Mouse (Mus musculus) urinary bladder, postnatal 10 days (tissue): ENCODE data around the gene Calhm6.

ENCODE experiments used
- DNase-seq: peaks from one replicate; pipeline ENCODE4 v3.0.0; 2022; ENCODE audit warnings: low spot score

Gene Calhm6

DNA sequence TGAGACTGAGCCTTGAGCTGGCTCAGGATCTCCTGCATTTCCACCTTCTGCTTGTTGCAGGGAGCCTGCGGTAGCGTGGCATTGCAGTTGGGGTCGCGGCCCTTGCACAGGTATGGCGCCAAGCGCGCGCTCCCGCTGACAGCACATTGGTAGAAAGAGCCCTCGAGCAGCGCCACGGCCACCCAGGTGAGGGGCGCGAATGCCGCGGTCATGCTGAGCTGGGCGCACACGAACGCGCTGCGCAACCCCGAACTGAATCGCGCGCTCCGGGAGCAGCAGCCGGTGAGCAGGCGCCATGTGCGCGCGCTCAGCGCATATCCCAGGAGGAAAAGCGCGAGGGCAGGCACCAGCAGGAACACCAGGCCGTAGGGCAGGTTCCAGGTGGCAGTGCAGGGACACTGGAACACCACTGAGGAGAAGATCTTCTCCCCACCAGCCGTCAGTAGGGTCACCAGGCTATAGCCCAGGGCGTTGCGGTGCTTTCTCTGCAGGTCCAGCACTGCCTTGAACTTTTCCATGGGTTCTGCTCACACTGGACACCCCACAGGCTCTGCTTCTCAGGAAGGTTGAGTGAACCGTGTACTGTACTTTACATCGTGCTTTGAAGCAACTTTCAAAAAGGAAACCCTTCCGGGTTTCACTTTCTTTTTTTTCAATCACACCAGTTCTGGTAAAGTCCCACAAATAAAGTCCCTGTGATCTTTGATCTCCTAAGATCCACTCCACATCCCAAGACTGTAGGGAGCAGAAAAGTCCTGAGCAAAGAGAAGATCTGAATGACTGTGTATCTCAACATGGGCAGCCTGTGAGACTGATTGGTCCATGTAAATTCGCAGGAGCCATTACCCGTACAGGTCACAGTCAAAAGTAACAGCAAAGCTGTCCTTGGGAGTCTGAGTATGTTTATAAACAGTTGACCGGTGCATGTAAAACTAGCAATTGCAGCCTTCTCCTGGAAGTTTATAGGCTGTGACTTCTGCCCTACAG, at the start of gene Calhm6:
Gene Calhm6, minus strand, starts transcription at position 593 of the 987 bp plus-strand sequence.
- no peak for DNase-seq

DNA sequence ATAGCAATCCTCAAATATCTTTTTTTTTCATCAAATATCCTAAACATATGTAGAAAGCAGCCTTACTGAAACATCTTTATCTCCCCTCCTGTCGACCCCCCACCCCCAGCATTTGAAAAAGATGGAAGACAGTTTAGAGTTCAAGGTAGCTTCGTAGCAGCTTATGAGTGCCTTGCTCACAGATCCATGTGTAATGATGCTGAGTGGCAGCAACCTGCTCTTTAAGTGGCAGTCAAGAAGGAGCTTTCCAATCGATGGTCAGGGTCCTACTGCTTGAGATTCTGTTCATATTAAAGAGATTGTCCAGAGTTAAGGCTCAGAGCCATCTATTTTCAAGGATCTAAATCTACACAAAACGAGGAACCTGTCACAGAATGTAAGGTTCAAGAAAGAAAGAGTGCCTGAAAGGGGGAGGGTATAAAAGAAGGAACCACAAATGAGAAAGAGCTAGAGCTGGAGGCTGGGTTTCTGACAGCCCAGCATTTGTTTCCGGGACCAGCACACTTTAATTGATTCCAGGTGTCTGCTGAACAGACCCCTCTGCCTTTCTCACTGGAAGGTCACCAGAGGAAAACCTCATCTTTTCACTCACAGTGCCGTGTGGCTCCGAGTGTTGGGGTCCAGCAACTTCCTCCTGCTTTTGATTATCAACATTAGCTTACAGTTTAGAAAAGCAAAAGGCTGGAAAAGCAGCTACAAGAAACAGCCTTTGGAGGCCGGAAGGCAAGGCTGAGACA, 48.3 kb upstream of the Calhm6 start:
- no peak for DNase-seq

DNA sequence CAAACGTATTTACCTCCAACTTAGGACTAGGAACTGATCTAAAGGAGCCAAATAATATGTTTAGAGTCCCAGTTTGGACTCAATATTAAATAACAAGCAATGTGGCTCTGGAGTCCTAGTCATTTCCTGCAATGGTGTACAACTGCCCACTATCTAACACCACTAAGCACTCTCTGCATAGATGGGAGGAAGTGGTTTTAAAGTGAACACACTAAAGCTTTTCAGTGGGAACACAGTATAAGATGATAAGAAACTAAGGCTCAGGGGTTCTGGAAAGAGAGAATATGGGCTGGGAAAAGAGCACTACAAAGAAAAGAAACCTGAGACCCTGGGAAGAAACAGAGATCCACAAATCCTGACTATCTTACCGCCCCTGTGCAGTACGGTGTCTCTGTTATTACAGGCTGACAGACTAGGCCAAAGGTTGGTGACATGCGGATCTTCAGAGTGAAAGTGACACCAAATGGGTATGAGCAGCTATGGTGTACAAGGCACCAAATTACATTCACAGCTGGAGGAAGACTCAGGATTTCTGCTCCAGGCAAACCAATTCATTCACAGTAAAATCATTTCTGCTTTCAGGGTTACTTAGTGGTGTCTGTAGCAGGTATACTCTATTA, 45.0 kb upstream of the Calhm6 start:
- DNase-seq: no peak

DNA sequence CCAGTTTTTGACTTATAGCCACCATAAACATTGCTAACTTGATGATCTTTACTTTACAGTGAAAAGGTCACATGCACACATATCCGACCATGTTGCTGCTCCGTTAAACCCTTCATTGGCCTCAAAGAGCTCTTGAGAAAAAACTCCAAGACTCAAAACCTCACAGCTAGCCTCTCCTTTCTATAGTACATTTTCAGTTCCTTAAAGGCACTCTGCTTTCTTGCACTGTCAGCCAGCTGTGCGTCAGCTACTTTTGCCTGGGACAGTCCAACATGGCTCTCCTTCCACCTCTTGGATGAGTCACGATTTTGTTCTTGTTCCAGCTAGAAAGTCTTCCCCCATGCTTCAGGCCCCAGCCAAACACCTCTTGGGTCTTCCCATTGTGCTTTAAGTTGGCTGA, 43.9 kb upstream of the Calhm6 start:
- DNase-seq: no peak

DNA sequence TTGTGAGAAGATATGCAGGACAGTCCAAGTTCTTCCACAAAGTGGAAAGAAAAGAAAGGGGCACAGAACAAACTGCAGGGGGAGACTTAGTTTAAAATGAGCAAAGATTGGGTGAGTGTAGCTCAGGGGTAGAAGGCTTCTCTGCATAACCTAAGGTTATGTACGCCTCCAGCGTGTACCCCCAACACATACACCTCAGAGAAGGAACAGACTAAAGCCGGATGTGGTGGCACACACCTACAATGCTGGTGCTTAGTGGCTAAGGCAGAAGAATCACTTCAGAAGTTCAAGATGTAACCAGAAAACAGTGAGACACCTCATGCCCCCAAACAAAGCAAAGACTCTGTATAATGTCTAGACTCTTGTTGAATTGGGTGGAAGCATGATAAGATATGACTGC, 43.4 kb upstream of the Calhm6 start:
- no peak for DNase-seq

DNA sequence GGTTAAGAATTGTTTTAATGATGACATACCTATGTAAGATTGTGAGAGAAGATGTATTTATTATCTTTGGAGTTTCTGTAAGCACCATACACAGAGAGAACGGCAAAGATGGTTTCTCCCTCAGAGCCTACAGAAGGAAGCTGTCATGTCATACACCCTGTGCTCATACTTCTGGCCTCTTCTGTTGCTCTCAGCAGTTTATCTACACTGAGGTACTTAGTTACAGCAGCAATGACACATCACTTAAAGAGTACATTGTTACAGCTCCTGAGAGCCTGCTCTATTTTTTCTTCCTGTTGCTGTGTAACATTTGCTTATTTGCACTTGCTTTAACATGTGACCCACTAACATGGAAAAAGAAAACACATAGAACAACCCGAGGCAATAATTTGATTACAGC, 39.2 kb upstream of the Calhm6 start:
- no peak for DNase-seq

DNA sequence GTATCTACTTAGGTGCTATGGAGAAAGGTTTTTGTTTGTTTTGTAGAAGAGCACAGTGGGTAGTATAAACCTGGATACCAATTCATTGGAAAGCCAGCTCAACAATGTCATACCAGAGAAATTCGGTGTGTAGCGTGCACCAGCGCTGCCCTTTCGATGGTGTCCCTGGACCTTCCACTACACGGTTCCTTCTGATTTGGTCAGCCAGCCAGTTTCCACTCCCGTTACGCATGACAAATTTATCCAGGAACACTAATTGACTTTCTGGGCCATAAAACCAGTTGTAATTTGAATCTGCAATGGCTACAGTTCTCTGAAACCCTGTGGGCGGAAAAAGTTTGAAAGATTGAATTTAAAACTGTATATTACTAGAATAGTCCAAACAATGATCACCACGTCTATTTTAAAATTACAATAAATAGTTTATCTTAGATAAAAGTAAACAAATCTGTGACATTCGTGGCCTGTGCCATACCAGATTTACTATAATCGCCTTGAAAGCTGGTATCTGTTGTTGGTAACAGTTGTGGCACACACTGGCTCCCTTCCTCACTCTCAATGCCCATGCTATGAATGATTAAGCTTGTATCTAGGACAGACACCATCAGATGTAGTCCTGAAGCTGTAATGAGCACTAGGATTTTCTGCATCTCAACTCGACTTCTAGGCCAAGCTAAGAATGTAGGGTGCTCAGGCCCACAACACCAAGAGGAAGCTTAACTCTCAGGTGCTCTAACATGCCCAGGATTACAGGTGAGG, 28.2 kb upstream of the Calhm6 start:
- DNase-seq: no peak

DNA sequence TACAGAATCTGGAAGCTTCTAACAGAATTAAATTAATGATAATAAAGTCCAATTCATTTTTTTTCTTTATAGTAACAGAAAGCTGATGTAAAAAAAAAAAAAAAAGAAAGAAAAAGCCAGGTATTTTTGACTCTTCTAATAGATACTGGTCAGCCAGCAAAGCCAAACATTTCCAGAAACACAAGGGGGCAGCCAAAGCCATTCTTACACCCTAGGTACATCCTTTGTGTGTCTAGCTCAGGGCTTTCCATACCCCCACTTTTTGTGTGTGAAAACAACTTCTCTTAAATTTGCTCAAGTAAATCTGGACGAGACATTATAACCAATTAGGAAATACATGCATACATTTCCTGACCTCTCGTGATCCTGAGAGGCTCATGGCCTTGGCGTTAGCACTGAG, 24.0 kb upstream of the Calhm6 start:
- DNase-seq: no peak

DNA sequence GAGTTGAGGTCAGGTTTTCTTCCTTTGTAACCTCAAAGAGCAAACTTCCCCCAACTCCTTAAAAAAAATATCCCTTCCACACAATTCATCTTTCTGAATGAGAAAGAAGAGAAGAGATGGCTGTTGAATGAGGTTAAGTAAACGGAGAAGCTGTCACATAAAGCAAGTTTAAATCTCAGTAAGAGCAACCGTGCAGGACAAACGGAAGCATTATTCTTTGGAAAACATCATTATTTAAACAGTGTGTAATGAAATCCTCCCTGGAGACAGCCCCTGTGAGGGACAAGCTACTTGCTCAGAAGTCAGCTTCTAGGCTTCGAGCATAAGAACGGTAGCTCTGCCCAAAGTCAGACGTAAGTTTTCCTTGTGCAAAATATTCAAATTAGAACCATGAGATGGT, 22.7 kb upstream of the Calhm6 start:
- no peak for DNase-seq

DNA sequence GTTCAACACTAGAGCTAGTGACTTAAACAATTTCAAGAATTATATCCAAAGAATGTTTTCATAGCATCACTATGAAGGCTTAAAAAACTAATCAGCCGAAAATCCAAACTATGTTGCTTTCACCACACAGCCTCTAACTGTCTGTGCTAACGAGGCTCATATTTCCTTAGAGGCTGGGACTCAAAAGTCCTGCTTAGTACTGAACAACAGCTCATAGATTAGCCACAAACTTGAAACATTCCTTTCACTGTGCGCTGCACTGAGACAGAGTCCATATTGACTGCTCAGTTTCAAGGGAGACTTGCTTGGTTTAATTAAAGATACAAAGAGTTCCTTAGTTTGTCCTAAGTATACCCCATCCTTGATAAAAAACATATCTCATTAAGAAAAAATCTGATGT, 22.0 kb upstream of the Calhm6 start:
- DNase-seq: no peak

DNA sequence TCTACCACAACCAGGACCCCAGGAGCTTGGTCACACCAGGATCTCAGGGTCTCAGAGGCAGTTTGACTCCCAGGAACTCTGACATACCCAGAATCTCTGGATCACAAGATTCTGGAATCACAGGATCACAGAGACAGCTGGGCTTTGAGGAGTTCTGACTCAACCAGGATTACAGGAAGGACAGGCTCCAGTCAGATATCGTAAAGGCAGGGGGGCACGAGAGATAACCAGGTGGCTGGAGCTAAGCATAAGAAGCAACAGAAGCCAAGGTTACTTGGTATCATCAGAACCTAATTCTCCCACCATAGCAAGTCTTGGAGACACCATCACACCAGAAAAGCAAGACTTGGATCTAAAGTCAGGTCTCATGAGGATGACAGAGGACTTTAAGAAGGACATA, 13.9 kb upstream of the Calhm6 start:
- no peak for DNase-seq

DNA sequence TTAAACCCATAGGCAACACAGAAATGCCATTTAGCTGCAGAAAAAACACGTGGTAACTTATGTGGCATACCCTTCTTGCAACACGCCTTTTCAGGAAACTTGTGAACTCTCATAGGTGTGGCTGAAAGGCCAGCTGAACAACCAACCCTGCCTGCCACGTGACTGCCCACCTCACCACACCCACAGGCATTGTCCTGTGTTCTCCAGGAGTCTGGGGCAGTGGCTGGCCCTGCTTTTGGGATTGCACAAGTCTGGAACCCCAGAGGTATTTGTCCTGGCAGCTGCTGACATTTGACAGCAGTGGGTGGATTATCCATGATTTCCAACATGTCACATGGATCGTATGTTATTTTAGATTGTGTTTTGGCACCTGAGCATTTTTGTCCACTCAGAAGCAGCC, 12.0 kb upstream of the Calhm6 start:
- DNase-seq: no peak

DNA sequence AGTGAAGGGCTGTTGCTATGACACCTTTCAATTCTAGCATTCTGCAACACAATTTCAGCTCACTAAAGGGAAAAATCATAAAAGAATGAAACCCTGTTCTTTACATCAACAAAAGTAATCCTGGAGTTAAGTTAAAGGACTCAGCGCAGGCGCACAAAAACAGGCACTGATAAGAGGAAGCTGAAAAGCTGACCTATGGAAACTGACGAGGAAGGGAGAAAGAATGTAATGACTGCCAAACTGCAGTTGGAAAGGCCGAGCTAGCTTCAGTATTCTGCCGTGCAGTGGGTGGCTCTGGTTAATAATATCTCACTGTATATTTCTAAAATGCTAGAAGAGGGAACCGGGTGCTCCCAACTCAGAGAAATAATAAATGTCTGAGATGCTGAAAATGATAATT, 10.2 kb upstream of the Calhm6 start:
- DNase-seq: no peak

DNA sequence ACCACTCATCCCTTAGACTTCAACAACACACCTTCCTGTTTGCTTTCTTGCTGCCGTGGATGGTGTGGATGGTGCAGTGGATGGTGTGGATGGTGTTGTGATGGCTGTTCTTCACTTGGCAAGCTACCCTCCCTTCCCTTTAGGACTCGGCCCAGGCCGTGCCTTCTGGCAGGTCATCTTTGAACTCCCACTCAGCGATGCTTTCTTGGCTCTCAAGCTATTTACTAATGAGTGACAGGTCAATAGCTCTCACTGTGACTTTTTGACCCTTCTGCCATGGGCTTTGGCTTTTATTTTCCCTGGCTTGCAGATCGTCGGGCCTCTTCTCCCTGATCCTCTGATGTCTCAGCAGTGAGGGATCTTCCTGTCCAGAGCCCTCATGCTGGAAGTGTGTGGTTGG, 8.6 kb upstream of the Calhm6 start:
- no peak for DNase-seq

DNA sequence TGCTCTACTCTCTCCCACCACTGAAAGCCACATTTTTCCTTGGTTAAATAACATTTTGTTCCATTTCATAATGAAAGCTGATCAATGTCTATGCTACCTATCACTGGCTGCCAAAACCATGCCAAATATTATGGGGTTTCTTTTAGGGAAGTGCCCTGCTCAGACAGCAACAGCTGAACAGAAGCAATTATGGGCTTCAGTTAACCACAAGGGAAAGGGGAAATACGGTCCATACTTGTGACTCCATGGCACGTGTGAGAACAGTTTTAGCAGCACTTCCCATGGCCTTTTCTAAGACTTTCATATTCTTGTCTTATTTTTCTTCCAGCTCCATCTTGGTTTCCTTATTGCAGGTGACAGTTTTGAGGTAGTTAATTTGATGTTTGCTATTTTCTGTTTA, 3.6 kb upstream of the Calhm6 start:
- no peak for DNase-seq

DNA sequence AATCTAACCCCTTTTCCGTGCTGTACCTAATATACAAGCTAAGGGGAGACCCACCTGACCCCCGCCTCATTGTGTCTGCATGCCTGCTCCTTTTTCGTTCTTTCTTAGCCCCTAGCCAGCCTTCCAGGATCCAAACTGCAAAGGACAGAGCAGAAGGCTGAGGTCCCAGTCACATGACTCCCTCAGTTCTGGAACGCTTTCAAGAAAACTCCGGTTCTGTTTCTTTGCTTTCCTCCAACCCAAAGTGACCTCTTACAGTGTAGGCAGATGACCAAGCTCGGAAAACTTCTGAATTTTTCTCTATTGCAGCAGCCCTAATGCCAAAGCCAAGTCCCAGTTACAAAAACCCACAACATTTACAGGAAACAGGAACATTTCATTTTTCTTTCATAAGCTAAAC, 607 bp upstream of the Calhm6 start:
- DNase-seq: no peak

DNA sequence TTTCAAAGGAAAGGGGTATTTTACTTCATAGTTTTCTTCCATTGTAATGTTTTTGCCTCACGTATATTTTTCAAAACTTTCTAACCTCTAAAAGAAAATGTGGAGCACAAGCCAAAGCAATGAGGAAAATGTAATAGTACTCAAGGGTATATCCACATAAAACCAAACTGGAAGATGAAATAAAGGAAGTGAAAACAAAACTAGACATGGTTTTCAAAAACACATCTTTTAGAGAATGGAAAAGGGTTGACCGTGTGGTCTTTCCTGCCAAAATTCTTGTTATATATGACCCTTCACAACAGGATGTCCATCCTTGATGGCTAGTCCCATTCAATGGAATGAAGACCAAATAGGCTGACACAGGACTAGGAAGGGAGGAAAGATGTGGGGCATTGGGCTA, 9.4 kb downstream of the Calhm6 start:
- DNase-seq: no peak

DNA sequence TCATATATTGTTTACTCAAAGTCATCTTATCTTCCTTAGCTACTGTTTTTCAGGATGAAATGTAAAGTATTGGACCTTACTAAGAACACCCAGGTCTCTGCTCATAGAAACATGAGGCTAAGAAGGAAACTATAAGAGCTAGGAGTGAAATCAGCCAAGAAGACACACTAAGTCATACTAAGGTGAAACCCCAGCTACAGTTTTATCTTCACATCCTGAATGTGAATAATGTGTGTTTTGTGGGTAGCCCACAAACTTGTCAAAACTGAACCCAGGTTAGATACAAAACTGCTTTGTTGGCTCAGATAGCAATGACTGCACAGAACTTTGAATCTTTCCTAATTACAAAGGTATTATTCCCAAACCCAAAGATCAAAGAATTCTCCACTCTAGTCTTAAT, 10.0 kb downstream of the Calhm6 start:
- no peak for DNase-seq

DNA sequence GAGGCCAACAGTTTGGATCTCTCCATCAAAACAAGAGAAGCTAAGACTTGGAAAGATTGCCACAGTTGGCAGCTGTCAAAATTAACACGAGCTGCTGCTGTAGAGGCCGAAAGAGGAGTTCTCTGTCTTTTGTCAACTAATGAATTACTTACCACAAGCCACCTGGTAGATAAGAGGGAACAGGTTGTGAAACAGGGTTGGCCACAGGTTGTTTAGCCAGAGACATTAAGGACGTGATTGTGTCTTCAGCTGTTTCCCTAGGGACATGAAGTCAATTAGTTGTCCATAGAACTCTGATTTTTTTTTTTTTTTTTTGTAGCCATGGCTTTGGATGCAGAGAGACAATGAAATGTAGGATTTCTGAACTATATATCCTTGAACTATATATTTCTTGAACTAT, 10.7 kb downstream of the Calhm6 start:
- DNase-seq: no peak

DNA sequence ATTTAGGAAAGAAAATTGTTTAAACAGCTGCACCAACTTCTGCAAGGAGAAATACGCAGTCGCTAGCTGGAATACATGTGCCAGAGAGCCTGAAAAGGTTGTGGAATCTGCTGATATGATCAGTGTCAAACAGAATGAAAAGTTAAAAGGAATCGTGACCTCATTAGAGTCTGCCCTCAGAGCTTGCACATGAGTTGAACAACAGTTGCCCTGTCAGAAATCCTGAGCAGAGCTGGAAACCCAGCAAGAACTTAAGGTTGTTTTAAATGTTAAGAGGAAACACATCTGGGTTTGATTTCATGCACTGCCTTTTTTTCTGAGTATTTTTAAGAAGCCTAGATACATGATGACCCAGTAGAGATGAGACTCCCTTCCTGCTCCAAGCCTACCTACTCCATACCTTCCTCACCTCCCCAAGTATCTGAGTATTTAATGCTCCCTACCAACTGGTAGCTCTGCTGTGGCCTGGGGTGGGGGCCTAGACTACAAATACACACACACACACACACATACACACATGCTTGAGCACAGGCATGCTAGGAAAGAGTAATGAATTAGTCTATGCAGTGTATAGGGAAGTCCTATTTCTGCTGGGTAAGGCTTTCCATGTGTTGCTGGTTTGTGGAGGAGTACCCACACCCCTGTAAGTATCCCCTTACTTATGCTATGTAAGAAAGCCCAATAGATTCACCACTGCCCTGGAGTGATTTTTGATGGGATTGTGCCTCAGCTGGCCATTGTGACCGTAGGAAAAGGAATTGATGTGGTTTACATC, 15.6 kb downstream of the Calhm6 start:
- no peak for DNase-seq

DNA sequence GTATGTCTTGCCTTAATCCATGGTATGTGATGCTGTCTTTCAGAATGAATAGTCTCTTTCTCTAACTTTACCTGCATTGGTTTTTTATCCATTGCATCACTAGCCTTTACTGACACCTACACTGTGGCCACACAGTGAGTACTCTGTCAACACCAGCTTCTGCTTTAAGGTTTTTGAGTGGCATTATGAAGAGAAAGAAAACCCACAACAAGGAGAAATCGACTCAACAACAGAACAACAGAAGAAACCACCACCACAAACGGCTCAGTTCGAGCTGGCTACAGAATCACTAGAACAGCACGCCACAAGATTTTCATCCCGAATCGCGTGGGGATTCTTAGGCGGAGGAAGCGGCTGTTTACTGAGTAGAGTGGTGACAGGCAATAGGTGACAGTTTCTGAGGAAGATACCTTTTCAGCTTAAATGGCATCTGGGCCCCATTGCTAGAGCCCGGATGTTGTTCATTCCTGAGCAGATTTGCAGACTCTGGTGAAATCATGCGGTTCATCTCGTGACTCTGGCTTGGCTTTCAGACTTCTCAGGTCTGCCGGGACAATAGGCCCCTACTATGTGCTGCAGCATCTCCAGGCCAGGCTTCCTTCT, 16.8 kb downstream of the Calhm6 start:
- no peak for DNase-seq
